Mouse (Mus musculus): ENCODE results near the gene Cdk5.

GRCm38 (mm10) chr5:24426556-24427284 is 3.4 kb upstream of the Cdk5 start:
- no peak for TF ChIP-seq CTCF (IDR thresholded peaks at IDR 0.05; ENCODE audit: low read depth)
- no peak for TF ChIP-seq EP300 (IDR thresholded peaks at IDR 0.05; ENCODE audit: low read depth)

All from heart, postnatal 0 days (tissue).